Mouse (Mus musculus) ES-E14 (cell line): ENCODE measurements around the gene Fam229b. TPM values are rescaled to one million over a fixed set of nuclear protein-coding genes. Genes with fewer than 3 reads are reported as not detected.

Source experiments
- DNase-seq: peaks from one replicate; pipeline ENCODE4 v3.0.0-alpha.2; 2013; ENCODE audit warnings: low read depth, low spot score
- H3K27ac ChIP-seq: 2 replicates; pipeline ENCODE4 v1.5.1; 2012; ENCODE audit warnings: low read depth, mild to moderate bottlenecking, low read length, moderate library complexity, mixed read lengths; ENCODE audit not compliant: poor library complexity, insufficient read depth, severe bottlenecking
- H3K36me3 ChIP-seq: 2 replicates; pipeline ENCODE4 v1.6.1; 2012; ENCODE audit warnings: mild to moderate bottlenecking, low read length, moderate library complexity, mixed read lengths; ENCODE audit not compliant: control insufficient read depth, poor library complexity, insufficient read depth, severe bottlenecking
- H3K4me1 ChIP-seq, 2 experiments: fragments of 150-350 bp in 1 of 2; sonication (generic) in 1 of 2; 2 replicates each; pipeline ENCODE4 v1.6.1; 2012; ENCODE audit warnings: low read length in 2 of 2, mild to moderate bottlenecking in 1 of 2, mixed read lengths in 1 of 2; ENCODE audit not compliant: control insufficient read depth in 2 of 2, insufficient read depth in 2 of 2, poor library complexity in 1 of 2
- H3K4me3 ChIP-seq, 2 experiments: fragments of 150-350 bp in 1 of 2; sonication (generic) in 1 of 2; 2 replicates each; pipeline ENCODE4 v1.5.1; 2012; ENCODE audit warnings: low read length in 2 of 2, low read depth in 1 of 2, mild to moderate bottlenecking in 1 of 2, mixed read lengths in 1 of 2; ENCODE audit not compliant: insufficient read depth in 1 of 2, poor library complexity in 1 of 2, severe bottlenecking in 1 of 2
- H3K9ac ChIP-seq: 2 replicates; pipeline ENCODE4 v1.6.1; 2012; ENCODE audit warnings: low read depth, mild to moderate bottlenecking, low read length, mixed read lengths; ENCODE audit not compliant: poor library complexity, insufficient read depth, severe bottlenecking
- H3K9me3 ChIP-seq: fragments of 150-350 bp; sonication (generic); 2 replicates; pipeline ENCODE4 v1.6.1; 2012; ENCODE audit warnings: low read depth, mild to moderate bottlenecking, low read length; ENCODE audit not compliant: control insufficient read depth, insufficient read depth
- CHD2 ChIP-seq: IDR thresholded peaks from 2 replicates; pipeline ENCODE4 v1.6.1; 2014; ENCODE audit warnings: mild to moderate bottlenecking, low read depth, low read length, inconsistent platforms
- HCFC1 ChIP-seq: IDR thresholded peaks from 2 replicates; pipeline ENCODE4 v1.6.1; 2012; ENCODE audit warnings: low read length, inconsistent platforms, borderline replicate concordance; ENCODE audit not compliant: insufficient read depth
- MAFK ChIP-seq: IDR thresholded peaks from 2 replicates; pipeline ENCODE4 v1.6.1; 2014; ENCODE audit warnings: mild to moderate bottlenecking, low read depth, low read length, inconsistent platforms; ENCODE audit not compliant: insufficient read depth
- ZC3H11A ChIP-seq: IDR thresholded peaks from 2 replicates; pipeline ENCODE4 v1.6.1; 2012; ENCODE audit warnings: low read depth, mild to moderate bottlenecking, inconsistent platforms, low read length, borderline replicate concordance
- ZNF384 ChIP-seq: IDR thresholded peaks from 2 replicates; pipeline ENCODE4 v1.6.1; 2012; ENCODE audit warnings: low read depth, low read length, inconsistent platforms
- in situ Hi-C, 2 experiments: fragments of 600-800 bp; cut with MboI; formaldehyde crosslinking; loops; one replicate each; pipeline ENCODE4 v1.15.1; 2025; ENCODE audit warnings: low sequenced_read_pairs in 2 of 2, inconsistent platforms in 1 of 2; ENCODE audit not compliant: unreplicated experiment in 2 of 2
- total RNA-seq: library from RNA; depleted of rRNA; stranded (reverse); fragments of 300-350 nt; gene quantifications from 2 replicates; pipeline ENCODE4 v1.2.3, GENCODE M21; 2012; rRNA removed

The Fam229b gene
- total RNA-seq, result 2.4 and 5.0 TPM in 2 replicates

DNA sequence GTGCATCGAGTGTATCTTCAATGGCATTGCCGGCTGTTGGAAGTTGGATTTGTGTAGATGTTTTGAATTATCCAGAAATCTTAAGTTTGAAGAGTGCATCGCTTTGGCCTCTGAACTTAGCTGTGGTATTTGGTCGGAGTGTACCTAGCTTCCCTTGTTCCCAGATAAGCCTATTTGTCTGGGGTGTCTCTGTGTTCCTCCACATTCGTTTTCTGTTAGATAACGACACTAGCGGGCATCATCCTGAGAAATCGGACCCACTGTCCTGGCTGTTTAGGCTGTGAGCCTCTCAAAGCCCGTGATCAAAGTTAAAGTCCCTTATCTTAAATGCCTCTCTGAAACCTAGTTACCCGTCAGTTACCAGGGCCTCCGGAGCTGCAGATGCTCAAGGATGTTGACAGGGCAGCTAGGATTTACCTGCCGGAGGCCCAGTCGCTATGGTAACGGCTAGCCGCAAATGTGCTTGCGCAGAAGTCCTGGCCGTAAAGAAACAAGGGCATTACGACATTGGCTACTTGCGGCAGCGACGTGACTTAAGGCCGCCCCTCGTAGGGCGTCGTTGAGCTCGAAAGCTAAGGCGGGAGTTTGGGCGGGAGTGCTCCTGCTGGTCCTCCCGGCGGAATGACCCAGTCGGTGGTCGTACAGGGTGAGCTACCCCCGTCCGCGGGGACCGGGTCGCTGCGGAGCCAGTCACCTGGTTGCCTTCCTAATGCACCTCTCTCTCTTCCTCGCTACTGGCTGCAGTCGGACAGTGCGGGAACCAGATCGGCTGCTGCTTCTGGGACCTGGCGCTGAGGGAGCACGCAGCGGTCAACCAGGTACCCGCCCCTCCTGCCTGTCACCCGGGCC lies at the start of gene Fam229b, which contains the start of gene Tube1:
Gene Fam229b (minus strand): TSS at position 453 of the 849 bp plus-strand sequence.
Gene Tube1 (plus strand): TSS at position 515 of the 849 bp plus-strand sequence.
- Histone ChIP-seq H3K36me3 (peaks cover 7% of the 10 kb centered on the region), H3K4me3 (peak within 1 kb of the TSS; percentile 81 to 93), H3K27ac (no peak within 1 kb of the TSS), H3K4me1 (no peaks in the 10 kb centered on the region), H3K9me3 (no peaks in the 10 kb centered on the region), H3K9ac (peak within 1 kb of the TSS; percentile 81)
- TF ChIP-seq CHD2 (no peak), ZNF384 (no peak), ZC3H11A (no peak), MAFK (no peak; the same call in 1 of the 2 replicates), HCFC1 (no peak)
- in situ Hi-C loops, result no loop called here
- peak; percentile 90 for DNase-seq

DNA sequence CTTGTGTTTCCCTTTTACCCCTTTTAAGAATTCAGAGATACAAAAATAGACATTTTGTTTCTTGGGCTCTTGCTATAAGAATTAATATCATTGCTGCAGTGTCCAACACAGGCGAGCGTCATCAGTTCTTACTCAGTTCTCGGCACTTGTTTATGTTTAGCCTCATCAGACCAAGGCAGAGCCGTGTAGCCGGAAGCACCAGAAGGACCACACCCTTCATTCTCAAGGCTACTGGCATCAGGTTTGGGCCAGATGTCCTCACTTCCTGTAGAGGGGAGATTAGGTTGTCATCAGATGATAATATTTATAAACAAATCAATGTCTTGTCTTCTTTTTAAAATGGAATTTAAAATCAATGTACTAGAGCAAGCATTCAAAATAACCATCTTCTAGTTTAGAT lies 43.3 kb upstream of the Fam229b start:
- in situ Hi-C loops, result loop anchor here in 1 of 2 experiments (10.0 kb wide), 1 partner anchor 348 kb away; no protein-coding TSS in a partner anchor

DNA sequence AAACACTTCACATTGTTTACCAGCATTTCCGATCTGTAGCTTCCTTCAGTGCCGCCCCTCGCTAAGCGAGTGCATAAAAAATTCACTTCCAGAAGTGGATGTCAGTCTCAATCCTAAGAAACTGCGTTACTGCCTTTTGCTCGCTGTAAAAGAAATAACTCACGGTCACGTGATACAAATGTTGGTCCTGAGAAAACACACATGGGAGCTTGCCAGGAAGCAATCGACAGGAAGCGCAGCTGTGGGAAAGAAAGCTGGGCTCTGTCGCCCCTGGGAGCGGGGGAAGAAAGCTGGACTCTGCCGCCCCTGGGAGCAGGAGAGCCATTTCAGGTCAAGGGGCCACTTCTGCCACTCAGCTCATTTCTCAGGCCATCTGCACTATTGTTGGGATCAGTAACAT lies 39.4 kb upstream of the Fam229b start:
- Histone ChIP-seq H3K36me3 (no peaks in the 10 kb centered on the region), H3K4me1 (peaks cover 2 to 5% of the 10 kb centered on the region in 2 experiments; a peak in 2 of 4 replicates), H3K9me3 (no peaks in the 10 kb centered on the region), H3K4me3 (no peak overlapping the region), H3K9ac (no peak overlapping the region), H3K27ac (no peak overlapping the region)
- DNase-seq, result no peak
- in situ Hi-C loops, result loop anchor here (5.0 to 10.0 kb wide), 2 partner anchors 349 to 352 kb away; no protein-coding TSS in a partner anchor
- TF ChIP-seq ZC3H11A (no peak), ZNF384 (no peak), CHD2 (no peak), MAFK (no peak), HCFC1 (no peak)

More for the DNA sequence above, 43.3 kb upstream of the Fam229b start:
- TF ChIP-seq HCFC1 (no peak), CHD2 (no peak), ZC3H11A (no peak), MAFK (no peak), ZNF384 (no peak)
- Histone ChIP-seq H3K9ac (no peak overlapping the region), H3K4me3 (no peak overlapping the region), H3K36me3 (no peaks in the 10 kb centered on the region), H3K9me3 (no peaks in the 10 kb centered on the region), H3K4me1 (peaks cover under 1 to 5% of the 10 kb centered on the region in 2 experiments; a peak in 2 of 4 replicates), H3K27ac (no peak overlapping the region)
- DNase-seq, result no peak

DNA sequence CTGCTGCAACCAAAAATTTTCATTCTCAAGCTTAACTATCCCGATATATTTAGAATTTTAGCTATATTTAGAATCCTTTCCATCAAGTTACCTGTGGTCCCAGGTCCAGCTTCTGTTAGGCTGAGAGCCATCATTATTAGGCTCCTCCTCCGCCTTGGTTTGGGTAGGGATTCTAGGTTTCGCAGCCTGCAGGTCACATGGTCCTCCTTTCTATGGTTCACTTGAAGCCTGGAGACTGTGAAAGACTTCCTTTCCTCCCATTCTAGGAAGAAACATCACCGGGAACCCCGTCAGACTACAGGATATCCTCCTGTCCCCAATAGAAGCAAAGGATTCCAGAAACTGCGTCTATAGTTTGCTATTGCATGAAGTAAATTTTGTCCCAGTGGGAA lies 38.8 kb upstream of the Fam229b start:
- H3K4me1 ChIP-seq, result peaks cover 2 to 5% of the 10 kb centered on the region in 2 experiments; a peak in 2 of 4 replicates
- H3K36me3 ChIP-seq, result no peaks in the 10 kb centered on the region
- no peak overlapping the region for H3K9ac ChIP-seq
- H3K27ac ChIP-seq, result no peak overlapping the region
- H3K9me3 ChIP-seq, result no peaks in the 10 kb centered on the region
- no peak overlapping the region for H3K4me3 ChIP-seq
- in situ Hi-C loops, result loop anchor here (5.0 to 10.0 kb wide), 2 partner anchors 350 to 352 kb away; no protein-coding TSS in a partner anchor
- no peak for DNase-seq
- TF ChIP-seq CHD2 (no peak), MAFK (no peak), ZC3H11A (no peak), HCFC1 (no peak), ZNF384 (no peak)
